Mouse (Mus musculus) ovary, adult 18-20 months (tissue): ENCODE measurements at regions not wholly inside any gene's neighbourhood (a gene's known extent, or its start where the extent isn't known, plus 50 kb on each side); places are given as distances from the start of the nearest gene placed in this dataset.

Experiments used
- DNase-seq: peaks from one replicate; pipeline ENCODE4 v3.0.0; 2022; ENCODE audit warnings: low spot score, mixed read lengths

DNA sequence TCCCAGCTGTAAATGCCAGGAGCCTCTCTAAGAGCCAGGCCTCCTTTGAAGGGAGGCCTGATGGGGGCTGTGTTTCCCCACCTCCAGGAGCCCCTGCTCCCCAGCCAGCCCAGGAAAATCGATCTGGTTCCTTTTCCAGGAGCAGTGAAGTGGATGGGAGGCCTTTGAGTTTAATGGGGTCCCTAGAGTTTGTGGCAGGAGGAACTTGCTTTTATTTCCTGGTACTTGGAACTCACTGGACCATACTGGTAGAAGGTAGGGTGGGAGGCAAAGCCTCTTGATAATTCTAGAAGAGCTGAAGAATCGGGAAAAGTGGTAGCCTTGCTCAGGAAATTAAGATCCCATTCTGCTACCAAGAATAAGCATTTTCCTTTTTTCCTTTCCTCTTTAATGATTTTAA is 50.7 kb upstream of the Ncam1 start:
- no peak for DNase-seq

DNA sequence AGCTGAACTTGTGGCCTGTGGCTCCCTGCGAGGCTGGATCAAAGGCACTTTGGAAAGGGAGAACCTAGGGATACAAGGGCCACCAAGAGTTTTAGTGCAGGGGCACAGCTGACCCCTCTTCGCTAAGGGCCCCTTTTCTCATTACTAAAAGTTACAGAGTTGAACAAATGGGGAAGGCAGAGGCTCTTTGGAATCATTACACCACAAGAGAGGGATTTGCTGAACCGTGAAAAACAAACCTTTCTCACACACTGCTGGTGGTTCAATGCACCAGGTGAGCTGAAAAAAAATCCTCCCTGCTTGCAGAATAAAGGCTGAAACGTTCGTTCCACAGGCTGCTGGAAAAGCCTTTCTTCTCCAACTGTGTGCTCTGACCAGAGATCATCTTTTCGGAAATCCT is 50.2 kb upstream of the Ncam1 start:
- DNase-seq: no peak
